Mouse (Mus musculus): ENCODE data around the gene Homer2.
A peak's percentile ranks its signal among the peaks of the same experiment; 100 is the strongest.

The Homer2 gene

DNA sequence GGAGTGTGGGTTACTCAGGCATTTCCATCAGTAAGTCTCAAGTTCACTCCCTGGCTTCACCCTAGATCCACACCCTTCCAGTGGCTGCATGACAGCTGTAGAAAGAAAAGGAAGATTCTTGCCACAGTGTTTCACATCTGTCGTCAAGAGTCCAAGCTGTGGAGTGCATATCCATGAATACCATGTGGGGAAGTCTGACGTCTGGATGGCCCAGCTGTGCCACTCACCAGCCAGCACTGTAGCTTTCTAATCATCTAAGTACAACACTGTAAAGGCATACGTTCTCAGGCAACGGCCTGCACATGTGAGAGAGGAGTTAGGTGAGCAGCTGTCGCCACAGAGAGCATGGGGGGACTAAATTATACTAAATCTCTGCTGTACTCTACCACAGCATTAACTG, 56.0 kb downstream of the Homer2 start:
- no peak for DNase-seq (ENCODE audit: low spot score)

DNA sequence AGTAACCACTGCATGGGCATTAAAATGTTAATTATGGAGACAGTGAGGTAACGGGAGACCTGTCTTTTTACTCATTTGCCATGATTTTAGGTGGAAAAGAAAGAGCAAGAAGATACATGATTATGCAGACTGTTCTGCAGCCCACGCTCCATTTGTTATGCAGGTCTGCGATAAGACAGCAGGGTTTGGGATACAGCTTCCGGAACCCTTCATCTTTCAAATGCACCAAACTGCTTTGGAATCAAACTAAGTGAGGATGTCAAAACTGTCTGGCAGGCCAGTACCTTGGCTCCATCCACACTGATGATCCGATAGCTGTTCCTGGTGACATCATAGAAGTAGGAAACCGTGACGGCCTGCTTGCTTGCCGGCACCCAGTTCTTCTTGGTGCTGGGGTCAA, 58.1 kb downstream of the Homer2 start:
- DNase-seq (ENCODE audit: low spot score), result no peak

DNA sequence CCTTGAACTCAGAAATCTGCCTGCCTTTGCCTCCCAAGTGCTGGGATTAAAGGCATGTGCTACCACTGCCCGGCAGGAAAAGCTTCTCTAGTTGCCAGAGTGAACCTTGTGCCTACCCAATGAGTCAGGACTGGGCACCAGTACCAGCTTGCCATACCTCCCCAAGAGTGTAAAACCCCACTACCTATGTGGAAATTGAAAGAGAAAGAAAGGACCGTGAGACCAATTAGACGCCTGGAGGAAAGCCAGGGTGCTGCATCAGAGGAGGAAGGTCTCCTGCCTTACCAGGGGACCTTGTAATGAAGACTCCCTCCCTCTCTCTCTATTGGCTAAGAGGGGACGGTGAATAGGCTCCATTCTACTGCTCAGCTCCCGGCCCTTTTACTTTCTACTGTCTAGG, 59.4 kb downstream of the Homer2 start:
- DNase-seq (ENCODE audit: low spot score), result no peak

DNA sequence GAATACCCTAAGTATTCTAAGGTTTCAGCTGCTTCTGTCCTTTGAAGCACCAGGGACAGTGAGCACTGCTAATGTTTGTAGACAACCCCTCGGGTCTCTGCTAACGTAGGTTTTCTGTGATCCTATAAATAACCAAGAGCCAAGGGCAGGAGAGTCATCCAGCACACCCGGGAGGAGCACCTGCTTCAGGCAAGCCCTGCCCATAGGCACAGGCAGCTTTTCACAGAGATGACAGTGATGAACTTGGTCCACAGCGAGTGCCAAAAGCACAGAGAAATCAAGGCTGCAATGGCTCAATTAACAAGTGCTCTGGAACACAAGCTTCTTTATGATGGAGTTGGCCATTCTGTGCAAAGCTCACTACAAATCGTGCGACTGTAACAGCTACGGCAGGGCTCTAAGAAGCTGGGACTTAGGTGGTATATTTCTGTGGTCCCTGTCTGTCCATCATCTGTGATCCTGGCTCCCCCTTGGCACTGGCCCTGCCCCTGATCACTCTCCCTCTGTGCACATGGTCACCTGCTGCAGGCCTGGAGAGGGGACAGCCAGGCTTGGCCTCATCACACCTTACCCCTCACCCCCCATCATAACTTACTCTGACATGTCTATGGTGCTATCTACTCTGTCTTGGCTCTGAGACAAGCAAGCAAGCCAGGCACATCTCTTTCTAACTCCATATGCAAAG, 62.6 kb downstream of the Homer2 start:
- DNase-seq (ENCODE audit: low spot score), result no peak

DNA sequence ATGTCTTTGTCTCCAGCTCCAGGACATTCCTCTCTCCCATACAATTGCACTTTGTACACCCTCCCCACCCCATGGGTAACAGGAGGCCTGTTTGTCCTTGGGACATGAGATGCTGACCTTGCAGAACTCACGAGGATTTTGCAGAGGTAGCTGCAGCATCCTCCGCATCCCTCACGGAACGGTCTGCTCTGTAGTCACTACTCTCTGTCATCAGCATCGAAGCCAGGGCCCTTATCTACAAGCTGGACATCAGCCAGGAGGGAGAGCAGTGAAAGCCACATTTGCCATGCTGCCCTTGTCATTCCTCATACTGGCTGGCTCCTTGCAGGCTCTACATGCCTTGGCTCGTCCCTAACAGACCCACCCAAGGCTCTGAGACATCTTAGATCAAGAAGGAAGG, 66.2 kb downstream of the Homer2 start:
- no peak for DNase-seq (ENCODE audit: low spot score)

DNA sequence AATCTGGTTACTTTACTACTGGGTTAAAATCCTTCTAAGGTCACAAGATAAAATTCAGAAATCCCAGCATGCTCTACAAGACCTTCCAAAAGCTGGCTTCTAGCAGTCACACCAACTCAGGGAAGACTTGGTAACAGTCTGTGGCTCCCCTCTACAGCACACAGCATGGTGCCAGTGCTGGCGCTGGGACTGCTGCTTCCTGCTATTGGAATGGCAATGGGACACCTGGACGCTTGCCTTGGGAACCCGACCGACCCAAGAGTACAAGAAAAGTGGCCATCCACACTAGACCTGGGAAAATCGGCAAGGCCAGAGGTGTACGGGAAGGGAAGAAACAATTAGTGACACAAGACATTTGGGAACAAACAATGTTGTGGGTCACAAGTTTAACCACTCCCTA, 74.7 kb downstream of the Homer2 start:
- no peak for DNase-seq (ENCODE audit: low spot score)

DNA sequence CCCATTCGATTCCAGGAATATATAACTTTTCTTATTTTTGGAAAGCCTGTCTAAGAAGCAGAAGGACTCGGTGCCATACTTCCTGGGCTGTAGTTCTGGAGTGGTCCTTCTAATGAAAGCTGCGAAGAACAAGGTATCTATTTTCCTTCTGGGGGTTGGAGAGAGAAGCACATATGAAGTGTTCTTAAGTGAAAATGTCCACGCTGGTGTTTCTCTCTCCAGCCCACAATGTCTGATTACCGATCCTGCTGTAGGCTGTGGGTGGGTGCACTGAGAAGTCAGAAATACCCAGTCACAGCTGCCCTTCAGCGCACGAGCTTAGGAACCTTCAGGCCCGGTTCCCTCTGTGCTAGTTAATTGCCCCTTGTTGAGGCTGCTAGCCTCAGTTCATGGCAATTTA, 76.1 kb downstream of the Homer2 start:
- DNase-seq (ENCODE audit: low spot score), result no peak

DNA sequence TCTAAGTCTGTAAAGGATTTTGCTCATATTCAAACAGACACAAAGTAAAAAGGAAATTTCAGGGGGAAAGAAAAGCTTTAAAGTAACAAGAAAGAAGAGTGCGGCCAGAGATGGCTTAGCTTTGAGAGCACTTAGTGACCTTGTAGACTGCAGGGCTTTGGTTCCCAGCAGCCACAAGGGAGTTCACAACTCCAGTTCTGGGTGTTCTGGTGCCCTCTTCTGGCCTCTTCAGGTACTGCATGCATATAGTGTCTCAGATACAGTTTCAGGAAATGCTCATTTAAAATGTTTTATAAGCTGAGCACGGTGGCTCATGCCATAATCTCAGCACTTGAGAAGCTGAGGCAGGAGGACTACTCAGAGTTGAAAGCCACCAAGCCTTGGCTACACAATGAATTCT, 80.9 kb downstream of the Homer2 start:
- DNase-seq (ENCODE audit: low spot score), result no peak

DNA sequence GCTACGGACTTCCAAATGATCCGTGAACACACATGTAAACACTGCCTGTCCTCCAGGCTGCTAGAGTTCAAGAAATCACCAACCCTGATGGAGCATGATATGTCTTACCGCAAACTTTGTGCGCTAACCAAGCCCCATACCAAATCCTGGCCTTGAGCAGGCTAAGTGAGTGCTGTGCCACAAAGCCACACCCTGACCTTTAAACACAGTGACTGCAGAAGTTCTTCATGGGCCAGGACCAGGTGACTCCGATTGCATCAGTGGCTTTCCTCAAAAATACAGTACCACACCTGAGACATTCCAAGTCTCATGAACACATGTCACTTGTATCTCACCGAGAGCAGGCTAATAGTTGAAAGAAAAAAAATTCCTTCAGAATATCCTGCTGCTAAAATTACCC, 83.6 kb downstream of the Homer2 start:
- DNase-seq (ENCODE audit: low spot score), result no peak

DNA sequence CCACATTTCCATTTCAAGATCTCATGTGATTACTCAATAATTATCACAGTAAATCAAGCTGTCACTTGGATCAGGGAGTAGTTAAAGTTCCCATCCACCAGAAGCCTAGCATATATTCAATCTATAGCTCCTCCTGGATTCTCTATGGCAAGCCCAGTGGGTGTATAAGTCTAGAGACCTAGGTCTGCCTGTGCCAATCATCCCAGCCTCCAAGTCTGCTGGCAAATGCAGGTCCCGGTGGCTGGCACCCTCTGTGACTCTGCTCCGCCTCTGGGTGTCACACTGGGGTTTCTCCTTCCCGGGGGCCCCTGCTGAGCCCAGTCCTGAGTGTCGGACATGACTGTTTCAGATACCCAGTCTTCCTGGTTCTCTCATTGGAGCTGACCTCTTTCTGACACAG, 84.5 kb downstream of the Homer2 start:
- no peak for DNase-seq (ENCODE audit: low spot score)

DNA sequence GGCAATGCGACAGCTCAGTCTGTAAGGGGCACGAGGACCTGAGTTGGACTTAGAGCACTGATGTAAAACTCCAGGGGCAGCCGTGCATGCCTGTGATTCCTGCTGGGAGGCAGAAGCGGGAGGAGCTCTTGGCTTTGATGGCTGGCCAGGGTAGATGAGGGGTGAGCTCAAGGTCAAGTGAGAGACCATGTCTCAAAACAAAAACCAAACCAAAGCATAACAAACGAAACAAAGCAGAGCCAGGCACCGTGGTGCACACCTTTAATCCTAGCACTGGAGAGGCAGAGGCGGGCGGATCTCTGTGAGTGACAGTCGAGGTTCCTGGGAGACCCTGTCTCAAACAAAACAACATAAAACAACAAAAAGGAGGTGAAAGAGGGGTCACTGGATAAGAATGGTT, 92.3 kb downstream of the Homer2 start:
- no peak for DNase-seq (ENCODE audit: low spot score)

DNA sequence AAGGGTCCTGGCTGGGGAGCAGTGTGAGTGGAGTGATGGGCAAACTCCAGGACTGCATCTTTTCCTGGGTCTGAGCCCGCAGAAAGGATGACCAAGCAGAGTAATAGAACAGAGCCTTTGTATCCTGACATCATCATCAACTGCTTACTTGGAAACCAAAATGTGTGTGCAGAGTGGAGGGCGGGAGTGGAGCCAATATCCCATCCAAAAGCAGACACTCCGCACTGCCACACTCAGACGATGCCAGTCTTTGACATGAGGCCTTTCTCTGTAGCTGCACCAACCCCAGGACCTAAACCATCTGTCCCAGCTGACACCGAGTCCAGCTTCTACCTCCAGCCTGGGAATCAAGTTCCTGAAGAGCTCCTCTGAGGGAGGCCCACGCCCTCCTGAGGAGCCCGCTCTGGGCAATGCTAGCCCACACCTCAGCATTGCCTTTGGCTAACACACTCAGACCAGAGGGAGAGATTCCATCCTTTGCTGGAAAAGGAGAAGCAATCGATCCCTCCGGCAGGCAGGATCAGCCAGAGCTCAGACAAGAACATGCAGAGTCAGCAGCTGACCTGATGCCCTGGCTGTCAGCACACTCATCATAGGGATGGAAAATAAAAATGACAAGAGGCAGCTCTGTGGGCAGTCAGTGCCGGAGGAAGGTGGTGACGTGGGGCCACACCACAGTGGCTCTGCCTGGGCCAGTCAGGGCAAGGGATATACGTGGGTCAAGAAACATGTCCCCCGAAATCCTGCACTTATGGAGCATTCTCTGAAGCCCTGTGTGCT, 94.3 kb downstream of the Homer2 start:
- DNase-seq (ENCODE audit: low spot score), result no peak

DNA sequence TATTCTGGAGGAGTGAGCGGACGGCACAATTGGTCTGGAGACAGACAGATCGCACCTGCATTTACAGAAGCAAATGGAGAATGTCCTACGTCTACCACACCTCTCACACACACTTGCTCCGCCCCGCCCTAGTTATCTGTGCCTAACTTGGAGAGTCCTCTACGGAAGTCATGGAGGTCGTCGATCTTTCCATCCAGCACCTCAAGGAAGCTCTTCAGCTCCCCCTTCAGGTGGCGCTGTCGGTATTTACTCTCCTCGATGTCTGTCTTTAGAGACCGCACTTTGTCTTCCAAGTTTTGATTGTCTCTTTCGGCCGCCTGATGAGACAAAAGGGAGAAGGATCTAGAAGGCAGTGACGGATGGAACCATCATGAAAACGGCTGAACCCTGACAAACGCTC, 97.2 kb downstream of the Homer2 start:
- peak; percentile 7 for DNase-seq (ENCODE audit: low spot score)

DNA sequence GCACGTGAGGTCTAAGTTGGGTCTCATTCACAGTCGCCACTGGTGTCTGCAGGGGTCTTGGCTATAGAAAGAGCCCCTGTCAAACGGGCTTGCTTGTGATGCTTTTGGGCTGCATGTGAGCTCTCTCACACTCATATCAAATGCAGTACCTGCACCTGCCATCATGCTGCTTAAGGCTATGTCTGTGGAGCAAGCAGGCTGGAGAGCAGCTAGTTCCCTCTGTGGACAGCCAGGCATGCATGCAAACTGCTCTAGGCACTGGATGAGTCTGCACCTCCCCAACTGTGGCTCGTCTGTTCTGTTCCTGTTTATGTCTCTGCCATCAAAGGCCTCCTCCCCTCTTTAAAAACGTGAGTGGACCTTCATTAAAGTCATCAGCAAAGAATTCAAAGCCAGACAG, 100.9 kb downstream of the Homer2 start:
- DNase-seq (ENCODE audit: low spot score), result no peak

DNA sequence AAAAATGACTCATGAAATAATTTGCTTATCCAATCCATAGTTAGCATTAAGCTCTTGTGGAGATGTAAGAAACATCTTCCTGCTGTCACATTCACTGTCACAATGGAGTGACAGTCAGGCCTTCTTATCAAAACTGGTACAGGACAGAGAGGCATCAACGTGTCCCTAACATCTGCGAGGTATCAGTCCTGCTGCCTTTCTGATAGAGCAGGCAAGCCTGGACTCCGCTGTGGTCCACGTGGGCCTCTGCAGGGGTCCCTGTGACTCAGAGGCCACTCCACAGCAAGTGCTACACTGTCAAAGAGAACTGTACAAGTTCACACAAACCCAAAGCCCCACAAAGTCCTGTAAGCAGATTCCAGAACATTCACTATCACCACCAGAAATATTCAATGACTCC, 101.8 kb downstream of the Homer2 start:
- DNase-seq (ENCODE audit: low spot score), result no peak

DNA sequence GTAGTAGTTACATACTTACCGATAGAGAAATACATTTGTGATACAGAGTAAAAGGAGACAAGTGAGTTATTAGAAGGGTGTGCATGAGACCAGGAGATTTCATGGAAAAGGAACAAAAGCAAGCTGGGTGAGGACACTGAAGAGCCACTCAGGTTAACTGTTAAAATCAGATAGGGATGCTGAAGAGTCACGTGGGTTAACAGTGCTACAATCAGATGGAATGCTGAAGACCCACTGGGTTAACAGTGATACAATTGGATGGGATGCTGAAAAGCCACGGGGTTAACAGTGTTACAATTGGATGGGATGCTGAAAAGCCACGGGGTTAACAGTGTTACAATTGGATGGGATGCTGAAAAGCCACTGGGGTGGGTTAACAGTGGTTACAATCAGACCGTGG, 102.3 kb downstream of the Homer2 start:
- no peak for DNase-seq (ENCODE audit: low spot score)

DNA sequence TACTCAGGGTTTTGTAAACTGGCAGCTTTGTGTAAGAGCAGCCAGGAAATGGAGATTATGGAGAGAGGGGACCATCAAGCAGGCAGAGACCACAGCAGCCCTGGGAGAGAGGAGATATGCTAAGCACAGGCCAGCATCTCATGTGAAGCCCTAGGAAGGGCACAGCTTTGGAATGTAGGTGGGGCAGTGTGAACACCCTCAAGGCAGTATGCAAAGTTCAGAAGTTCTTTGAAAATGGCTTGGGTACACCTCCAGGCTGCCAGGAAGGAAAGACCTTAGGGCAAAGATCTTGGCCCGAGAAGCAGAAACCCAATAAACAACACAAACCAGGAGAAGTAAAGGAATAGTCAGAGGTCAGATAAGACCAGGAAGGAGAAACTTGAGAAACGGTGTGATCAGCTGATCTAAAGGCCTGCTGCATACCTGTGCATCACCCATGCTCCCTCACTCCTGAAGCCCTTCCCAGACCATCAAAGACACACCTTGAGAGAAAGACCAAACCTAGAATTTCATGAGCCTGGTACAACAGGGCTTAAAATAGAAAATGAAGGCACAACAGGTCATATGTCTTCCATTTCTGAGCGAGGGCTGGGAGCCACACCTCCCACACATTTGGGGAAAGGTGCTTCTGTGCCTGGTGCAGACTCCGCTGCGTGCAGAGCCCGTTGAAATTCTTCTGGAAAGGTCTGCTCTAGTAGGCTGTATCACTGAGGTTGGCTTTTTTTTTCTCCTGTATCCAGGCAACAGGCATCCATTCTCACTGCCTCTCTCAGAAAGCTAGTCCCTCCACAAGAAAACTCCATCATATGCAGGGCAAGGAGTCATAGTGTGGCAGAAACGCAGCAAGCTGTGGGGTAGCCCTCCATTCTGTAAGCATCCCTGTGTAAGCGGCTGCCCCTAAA, 107.7 kb downstream of the Homer2 start:
- no peak for DNase-seq (ENCODE audit: low spot score)

DNA sequence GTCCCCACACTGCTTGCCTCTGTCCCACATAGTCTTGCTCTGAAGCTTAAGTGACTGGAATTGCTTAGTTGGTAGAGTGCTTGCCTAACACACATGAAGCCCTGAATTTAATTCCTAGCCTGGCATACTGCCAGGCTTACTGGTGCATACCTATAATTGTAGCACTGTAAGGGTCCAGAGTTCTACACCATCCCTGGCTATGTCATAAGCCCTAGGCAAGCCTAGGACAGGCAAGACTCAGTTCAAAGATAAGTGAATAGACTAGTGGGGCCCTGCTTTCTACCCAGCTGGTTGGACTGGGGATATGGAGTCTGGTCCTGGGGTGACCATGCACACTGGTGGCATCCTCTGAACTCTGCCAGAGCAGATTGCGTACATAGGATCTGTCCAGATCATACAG, 109.7 kb downstream of the Homer2 start:
- no peak for DNase-seq (ENCODE audit: low spot score)

DNA sequence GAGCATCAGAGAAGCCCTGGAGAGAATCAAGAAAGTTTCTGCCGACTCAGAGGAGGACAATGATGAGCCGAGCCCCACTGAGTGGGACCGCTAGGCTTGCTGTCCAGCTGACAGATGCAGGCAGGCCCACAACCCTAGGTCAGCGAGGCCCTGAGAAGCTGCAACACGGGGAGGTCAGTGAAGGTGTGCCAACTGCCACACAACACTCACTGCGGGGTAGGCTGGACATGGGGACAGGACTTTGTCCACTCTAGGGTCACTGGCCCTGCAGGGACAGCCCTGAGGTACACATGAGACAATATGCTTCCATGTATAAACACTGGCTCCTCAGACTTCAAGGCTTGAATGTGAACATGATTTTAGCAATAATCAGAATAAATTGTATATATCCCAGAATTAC, 111.2 kb downstream of the Homer2 start:
- no peak for DNase-seq (ENCODE audit: low spot score)

DNA sequence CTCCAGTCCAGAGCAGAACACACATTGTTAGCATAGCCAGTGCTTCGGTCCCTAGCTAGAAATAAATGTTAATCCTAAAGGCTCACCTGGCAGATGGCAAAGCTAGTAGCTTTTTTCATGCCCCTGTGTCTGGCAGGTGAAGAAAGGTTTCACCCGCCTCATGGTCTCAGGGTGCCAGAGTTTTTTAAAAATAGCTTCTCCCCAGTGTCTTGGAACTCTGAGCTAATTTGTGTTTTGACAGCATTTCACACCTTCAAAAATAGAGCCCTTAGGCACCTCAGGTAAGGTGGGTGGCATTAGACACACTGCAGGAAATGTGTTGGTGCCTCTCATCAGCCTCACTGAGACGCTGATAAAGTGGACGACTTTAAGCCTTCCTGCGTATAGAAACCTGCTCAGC, 112.3 kb downstream of the Homer2 start:
- DNase-seq (ENCODE audit: low spot score), result no peak

DNA sequence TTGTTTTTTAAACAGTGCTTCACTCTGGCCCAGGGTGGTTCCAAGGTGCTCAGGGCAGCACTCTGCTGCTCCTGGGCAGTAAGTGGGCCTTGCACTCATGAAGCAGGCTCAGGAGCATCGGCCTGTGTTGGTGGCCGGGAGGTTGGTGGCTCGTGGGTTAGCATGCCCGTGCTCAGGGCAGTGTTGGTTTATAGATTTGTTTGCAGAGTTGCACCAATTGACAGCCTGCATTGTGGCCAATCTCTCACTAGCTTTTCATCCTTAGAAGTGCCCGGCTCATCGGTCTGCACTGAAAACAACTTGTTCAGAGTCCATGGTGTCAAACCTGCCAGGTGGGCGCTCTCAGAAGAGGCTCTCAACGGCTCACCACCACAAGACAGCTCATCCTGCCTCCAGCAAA, 113.9 kb downstream of the Homer2 start:
- no peak for DNase-seq (ENCODE audit: low spot score)

DNA sequence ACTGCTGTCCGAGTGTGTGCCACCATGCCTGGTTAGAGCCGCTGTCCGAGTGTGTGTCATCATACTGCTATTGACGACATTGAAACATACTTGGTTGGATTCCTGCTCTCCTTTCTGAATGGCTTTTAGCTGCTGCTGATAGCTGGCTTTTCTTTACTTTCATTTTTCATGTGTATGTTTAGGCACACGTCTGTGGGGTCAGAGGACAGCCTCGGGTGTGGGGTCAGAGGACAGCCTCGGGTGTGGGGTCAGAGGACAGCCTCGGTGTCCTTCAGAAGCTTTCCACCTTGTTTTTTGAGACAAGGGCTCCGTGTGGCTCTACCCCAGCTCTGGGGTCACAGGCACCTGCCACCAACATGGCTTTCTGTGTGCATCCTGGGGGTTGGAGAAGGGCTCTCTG, 114.6 kb downstream of the Homer2 start:
- DNase-seq (ENCODE audit: low spot score), result no peak

DNA sequence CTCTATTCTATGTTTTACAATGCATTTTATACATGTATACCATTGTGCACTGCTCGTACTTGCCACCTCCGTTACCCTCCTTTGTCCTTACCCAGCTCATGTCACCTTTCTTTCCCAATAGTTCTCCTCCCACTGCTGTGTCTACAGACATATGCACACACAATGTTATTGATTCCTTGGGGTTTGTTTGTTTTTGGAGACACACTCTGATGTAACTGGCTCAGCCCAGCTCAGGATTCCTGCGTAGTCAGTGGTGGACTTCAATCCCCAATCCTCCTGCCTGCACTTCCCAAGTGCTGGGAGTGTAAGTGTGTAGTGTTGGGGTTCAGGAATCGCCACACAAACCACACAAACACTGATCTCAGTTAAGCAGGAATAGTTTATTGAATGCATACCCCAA, 120.1 kb downstream of the Homer2 start:
- DNase-seq (ENCODE audit: low spot score), result no peak
